Mouse (Mus musculus) stomach, embryonic 16.5 days (tissue): Measurements from ENCODE around the gene 4930595D18Rik. TPM values are rescaled to one million over a fixed set of nuclear protein-coding genes. Genes with fewer than 3 reads are reported as not detected.
A peak's percentile ranks its signal among the peaks of the same experiment; 100 is the strongest.

Source experiments
- ATAC-seq: fragments of 200-750 bp; cut with Nextera tagmentation; 2 replicates; pipeline ENCODE4 v1.8.0; 2017; ENCODE audit warnings: moderate number of reproducible peaks, moderate TSS enrichment; ENCODE audit not compliant: insufficient read depth, low FRiP score
- H3K27ac ChIP-seq: fragments of 300-500 bp; sonication (generic); 2 replicates; pipeline ENCODE4 v1.5.1; 2014; ENCODE audit warnings: low read length
- H3K27me3 ChIP-seq: fragments of 300-500 bp; sonication (generic); 2 replicates; pipeline ENCODE4 v1.6.1; 2014; ENCODE audit warnings: low read length, control low read depth, mixed read lengths; ENCODE audit not compliant: control insufficient read depth, insufficient read depth
- H3K36me3 ChIP-seq: fragments of 300-500 bp; sonication (generic); 2 replicates; pipeline ENCODE4 v1.6.1; 2014; ENCODE audit warnings: low read length; ENCODE audit not compliant: control insufficient read depth, insufficient read depth
- H3K4me1 ChIP-seq: fragments of 300-500 bp; sonication (generic); 2 replicates; pipeline ENCODE4 v1.6.1; 2014; ENCODE audit warnings: low read length, control low read depth, mixed read lengths; ENCODE audit not compliant: control insufficient read depth, insufficient read depth
- H3K4me2 ChIP-seq: fragments of 300-500 bp; sonication (generic); 2 replicates; pipeline ENCODE4 v1.6.1; 2014; ENCODE audit warnings: low read depth, low read length, mixed read lengths
- H3K4me3 ChIP-seq: fragments of 300-500 bp; sonication (generic); replicated peaks from 2 replicates; pipeline ENCODE4 v1.5.1; 2014; ENCODE audit warnings: mild to moderate bottlenecking, low read length
- H3K9ac ChIP-seq: fragments of 300-500 bp; sonication (generic); 2 replicates; pipeline ENCODE4 v1.6.1; 2014; ENCODE audit warnings: low read length
- H3K9me3 ChIP-seq: fragments of 300-500 bp; sonication (generic); replicated peaks from 2 replicates; pipeline ENCODE4 v1.6.1; 2016; ENCODE audit warnings: low read length, control low read depth; ENCODE audit not compliant: control insufficient read depth
- WGBS: fragments of 180-500 bp; shearing (Covaris S2); extraction: QIAGEN DNeasy Blood & Tissue Kit; methylation state at CpG from one replicate; pipeline ENCODE4 v1.1.7; 2014; 5-methylcytosine and 5-hydroxymethylcytosine counted together
- polyA plus RNA-seq: library from polyadenylated mRNA; unstranded; fragments of >200 nt; fragmentation: Nextera tagmentation; extraction: Ambion mirVana; gene quantifications from 2 replicates; pipeline ENCODE4 v1.2.1, GENCODE M21; 2015

4930595D18Rik gene
- polyA plus RNA-seq, 1 experiment from 2014 or later = not detected

GRCm38 (mm10) chr12:111181848-111182247 is 2.4 kb downstream of the 4930595D18Rik start:
- H3K4me1 ChIP-seq = no peaks in the 10 kb centered on the region
- no peak overlapping the region for H3K9ac ChIP-seq
- no peak overlapping the region for H3K4me3 ChIP-seq
- 79% methylated on average over 5 of the region's 5 CpGs for WGBS
- H3K4me2 ChIP-seq = no peak overlapping the region
- no peak overlapping the region for H3K27ac ChIP-seq
- no peaks in the 10 kb centered on the region for H3K9me3 ChIP-seq
- H3K36me3 ChIP-seq = no peaks in the 10 kb centered on the region
- H3K27me3 ChIP-seq = no peaks in the 10 kb centered on the region
- ATAC-seq = no peak

DNA sequence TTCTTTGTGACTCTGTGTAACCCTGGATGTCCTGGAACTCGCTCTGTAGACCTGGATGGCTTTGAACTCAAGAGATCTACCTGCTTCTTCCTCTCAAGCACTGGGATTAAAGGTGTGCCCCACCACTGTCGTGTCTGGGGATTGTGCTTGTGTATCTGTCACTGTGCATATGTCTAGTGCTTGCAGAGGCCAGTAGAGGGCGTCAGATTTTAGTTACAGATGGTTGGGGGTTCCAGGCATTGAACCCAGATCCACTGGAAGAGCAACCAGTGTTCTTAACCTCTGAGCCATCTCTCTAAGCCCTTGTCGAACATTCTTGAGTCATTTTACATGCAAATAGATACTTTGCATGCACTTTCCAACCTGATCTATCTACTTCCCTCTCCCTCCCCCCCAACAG is 5.5 kb downstream of the 4930595D18Rik start:
- 74% methylated on average over 4 of the region's 4 CpGs for WGBS
- ATAC-seq = no peak

GRCm38 (mm10) chr12:111168891-111169290 is 15.4 kb downstream of the 4930595D18Rik start:
- no peaks in the 10 kb centered on the region for H3K27me3 ChIP-seq
- H3K9ac ChIP-seq = no peak overlapping the region
- no peak overlapping the region for H3K4me3 ChIP-seq
- no peak overlapping the region for H3K4me2 ChIP-seq
- 86% methylated on average over 4 of the region's 4 CpGs for WGBS
- H3K9me3 ChIP-seq = no peaks in the 10 kb centered on the region
- ATAC-seq = no peak
- no peaks in the 10 kb centered on the region for H3K36me3 ChIP-seq
- H3K27ac ChIP-seq = no peak overlapping the region
- H3K4me1 ChIP-seq = peaks cover 13% of the 10 kb centered on the region

More for the DNA sequence above, 5.5 kb downstream of the 4930595D18Rik start:
- no peak overlapping the region for H3K9ac ChIP-seq
- H3K4me1 ChIP-seq = no peaks in the 10 kb centered on the region
- no peaks in the 10 kb centered on the region for H3K36me3 ChIP-seq
- no peaks in the 10 kb centered on the region for H3K9me3 ChIP-seq
- no peaks in the 10 kb centered on the region for H3K27me3 ChIP-seq
- no peak overlapping the region for H3K4me2 ChIP-seq
- no peak overlapping the region for H3K4me3 ChIP-seq
- H3K27ac ChIP-seq = no peak overlapping the region

GRCm38 (mm10) chr12:111166681-111167289 is 17.5 kb downstream of the 4930595D18Rik start:
- peak; percentile 34 for ATAC-seq
- peak overlapping the region; percentile 89 for H3K4me2 ChIP-seq
- no peaks in the 10 kb centered on the region for H3K27me3 ChIP-seq
- H3K9me3 ChIP-seq = no peaks in the 10 kb centered on the region
- no peaks in the 10 kb centered on the region for H3K36me3 ChIP-seq
- under 1% methylated on average over 48 of the region's 48 CpGs for WGBS
- peak overlapping the region; percentile 78 for H3K27ac ChIP-seq
- peak overlapping the region; percentile 88 for H3K9ac ChIP-seq
- peaks cover 17% of the 10 kb centered on the region for H3K4me1 ChIP-seq
- H3K4me3 ChIP-seq = peak overlapping the region; percentile 80

DNA sequence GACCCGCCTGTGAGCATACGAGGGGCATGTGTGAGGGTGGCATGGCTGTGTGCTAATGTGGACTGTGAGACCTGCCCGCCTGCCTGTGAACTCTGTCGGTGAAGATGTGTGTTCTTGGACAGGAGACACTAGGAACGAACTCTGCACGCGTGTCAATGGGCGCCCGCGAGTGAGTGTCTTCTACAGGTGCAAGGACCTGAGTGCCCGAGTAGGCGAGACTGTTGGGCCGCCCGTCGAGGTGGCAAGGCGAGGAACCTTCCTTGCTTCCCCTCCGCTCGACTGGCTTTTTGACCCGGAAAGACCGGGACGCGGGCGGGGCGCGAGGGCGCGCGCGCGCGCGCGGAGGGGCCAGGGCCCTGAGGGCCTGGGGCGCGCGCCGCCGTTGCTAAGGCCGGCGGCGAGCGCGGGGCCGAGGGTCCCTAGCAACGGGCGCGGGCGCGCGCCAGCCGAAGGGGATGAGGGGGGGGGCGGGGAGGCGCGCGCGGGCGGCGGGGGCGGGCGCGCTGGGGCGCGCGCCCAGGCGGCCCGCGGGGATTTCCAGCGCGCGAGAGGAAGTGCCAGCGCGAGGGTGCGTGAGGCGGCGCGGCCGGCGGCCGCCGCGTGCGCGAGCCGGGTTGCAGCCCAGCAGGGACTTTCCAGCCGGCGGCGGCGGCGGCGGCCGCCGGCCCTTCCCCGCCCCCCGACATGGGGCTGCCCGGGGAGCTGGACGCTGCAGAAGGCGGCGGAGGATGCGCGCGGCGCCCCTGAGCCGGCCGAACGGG is 18.3 kb downstream of the 4930595D18Rik start, which contains the start of gene Traf3:
Gene Traf3, plus strand, starts transcription at position 540 of the 761 bp plus-strand sequence.
- H3K36me3 ChIP-seq = no peaks in the 10 kb centered on the region
- H3K27ac ChIP-seq = peak within 1 kb of the TSS; percentile 78
- peak within 1 kb of the TSS; percentile 88 for H3K9ac ChIP-seq
- H3K4me2 ChIP-seq = peak within 1 kb of the TSS; percentile 89
- WGBS = 5% methylated on average over 79 of the region's 105 CpGs
- H3K4me1 ChIP-seq = peaks cover 17% of the 10 kb centered on the region
- H3K4me3 ChIP-seq = peak within 1 kb of the TSS; percentile 80
- no peaks in the 10 kb centered on the region for H3K27me3 ChIP-seq
- H3K9me3 ChIP-seq = no peaks in the 10 kb centered on the region
- peak; percentile 73 for ATAC-seq

DNA sequence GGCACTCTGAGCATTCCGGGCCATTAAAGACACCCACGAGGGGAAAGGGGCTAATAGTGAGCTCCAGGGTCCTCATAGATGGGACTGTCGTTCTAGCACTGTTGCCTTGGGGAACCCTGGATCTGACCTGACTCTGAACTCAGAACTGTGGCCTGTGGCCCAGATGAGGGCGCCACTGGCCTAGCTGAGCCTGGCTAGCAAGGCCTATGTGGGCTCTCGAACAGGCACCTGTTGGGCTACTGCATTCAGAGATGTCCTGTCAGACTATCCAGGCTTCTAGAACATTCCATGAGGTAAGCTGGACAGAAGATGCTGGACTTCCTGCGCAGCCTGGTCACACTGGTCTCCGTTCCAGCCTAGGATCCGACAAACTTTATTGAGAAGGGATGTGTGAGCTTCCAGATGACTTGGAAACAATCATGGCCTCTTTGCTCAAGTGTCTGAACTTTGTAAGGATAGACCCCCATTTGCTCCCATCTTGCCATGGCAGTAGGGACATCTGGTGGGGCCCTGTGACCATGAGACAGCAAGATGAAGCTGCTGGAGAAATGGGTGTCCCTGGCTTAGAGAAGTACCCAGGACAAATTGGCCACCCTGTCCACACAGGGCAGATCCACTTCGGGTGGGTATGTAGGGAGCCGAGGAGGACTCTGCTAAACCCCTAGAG is 19.0 kb downstream of the 4930595D18Rik start:
- H3K27ac ChIP-seq = peak overlapping the region; percentile 78
- H3K9me3 ChIP-seq = no peaks in the 10 kb centered on the region
- H3K4me2 ChIP-seq = peak overlapping the region; percentile 89
- H3K9ac ChIP-seq = no peak overlapping the region
- no peaks in the 10 kb centered on the region for H3K27me3 ChIP-seq
- H3K36me3 ChIP-seq = no peaks in the 10 kb centered on the region
- ATAC-seq = 0 out of 2 replicates have a peak, but pooled peaks have one; percentile 6
- 0 out of 2 replicates have a peak overlapping the region, but pooled peaks have one; percentile 80 for H3K4me3 ChIP-seq
- 67% methylated on average over 10 of the region's 10 CpGs for WGBS
- peaks cover 17% of the 10 kb centered on the region for H3K4me1 ChIP-seq

- Histone ChIP-seq H3K4me3 (peak overlapping the region; percentile 42), H3K9me3 (no peaks in the 10 kb centered on the region), H3K4me2 (peak overlapping the region; percentile 58), H3K27me3 (no peaks in the 10 kb centered on the region), H3K4me1 (peaks cover 25% of the 10 kb centered on the region), H3K36me3 (no peaks in the 10 kb centered on the region), H3K27ac (peak overlapping the region; percentile 64; the same call in 1 of the 2 replicates), H3K9ac (peak overlapping the region; percentile 61)
- 3% methylated on average over 13 of the region's 13 CpGs for WGBS
- ATAC-seq = peak; percentile 77; the same call in 1 of the 2 replicates
These were observed 20.0 kb downstream of the 4930595D18Rik start for GRCm38 (mm10) chr12:111164310-111164751.

DNA sequence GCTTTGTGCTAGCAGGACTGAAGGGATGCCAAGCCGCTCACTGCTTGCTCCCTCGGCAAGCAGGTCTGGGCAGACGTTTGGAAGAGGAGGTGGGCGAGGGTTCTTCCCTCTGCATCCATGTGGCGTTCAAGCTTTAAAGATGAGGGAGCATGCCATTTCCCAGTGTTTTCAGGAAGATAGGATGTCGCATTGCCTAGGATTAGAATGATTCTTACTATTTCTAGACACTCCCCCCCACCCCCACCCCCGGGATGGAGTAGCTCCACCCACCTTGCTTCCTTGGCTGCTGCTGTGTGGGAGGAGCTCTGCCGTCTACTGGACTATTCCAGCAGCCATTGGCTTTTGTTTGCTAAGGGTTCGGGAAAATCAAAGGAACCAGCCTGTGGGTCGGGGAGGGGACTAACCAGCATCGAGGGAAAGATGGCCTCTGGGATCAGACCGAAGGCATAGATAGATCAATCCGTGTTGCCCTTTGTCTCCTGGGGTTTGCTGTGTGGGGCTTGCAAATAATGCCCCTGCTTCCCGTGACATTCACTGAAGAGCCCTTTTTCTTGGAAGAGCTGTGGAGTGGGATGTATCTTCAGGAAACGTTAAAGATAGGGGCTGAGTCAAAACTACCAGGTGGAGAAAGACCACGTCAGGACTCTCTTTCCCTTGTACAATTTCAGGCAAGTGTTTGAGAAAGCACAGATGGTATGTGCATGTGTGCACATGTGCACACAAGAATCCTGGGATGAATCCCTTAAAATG is 21.8 kb downstream of the 4930595D18Rik start:
- no peaks in the 10 kb centered on the region for H3K27me3 ChIP-seq
- ATAC-seq = peak; percentile 46
- no peaks in the 10 kb centered on the region for H3K36me3 ChIP-seq
- H3K27ac ChIP-seq = peak overlapping the region; percentile 17; the same call in 1 of the 2 replicates
- H3K9ac ChIP-seq = peak overlapping the region; percentile 52
- WGBS = 11% methylated on average over 16 of the region's 16 CpGs
- H3K9me3 ChIP-seq = no peaks in the 10 kb centered on the region
- peak overlapping the region; percentile 21; the same call in 1 of the 2 replicates for H3K4me3 ChIP-seq
- peaks cover 22% of the 10 kb centered on the region for H3K4me1 ChIP-seq
- H3K4me2 ChIP-seq = peak overlapping the region; percentile 54
